Mouse (Mus musculus) hindbrain, postnatal 0 days (tissue): ENCODE data around the gene Gm10803. TPM values are rescaled to one million over a fixed set of nuclear protein-coding genes. Genes with fewer than 3 reads are reported as not detected.

Experiments used
- ATAC-seq: fragments of 200-750 bp; cut with Nextera tagmentation; 2 replicates; pipeline ENCODE4 v1.8.0; 2017; ENCODE audit warnings: mild to moderate bottlenecking, moderate TSS enrichment, moderate library complexity
- DNase-seq: peaks from one replicate; pipeline ENCODE4 v3.0.0-alpha.2; 2015; ENCODE audit warnings: low spot score
- H3K27ac ChIP-seq: fragments of 300-500 bp; sonication (generic); 2 replicates; pipeline ENCODE4 v1.5.1; 2014; ENCODE audit warnings: mild to moderate bottlenecking
- H3K27me3 ChIP-seq: fragments of 300-500 bp; sonication (generic); 2 replicates; pipeline ENCODE4 v1.6.1; 2014; ENCODE audit warnings: low read length, mixed read lengths; ENCODE audit not compliant: insufficient read depth
- H3K36me3 ChIP-seq: fragments of 300-500 bp; sonication (generic); 2 replicates; pipeline ENCODE4 v1.6.1; 2014; ENCODE audit warnings: low read length, mixed read lengths; ENCODE audit not compliant: insufficient read depth
- H3K4me1 ChIP-seq: fragments of 300-500 bp; sonication (generic); 2 replicates; pipeline ENCODE4 v1.6.1; 2014; ENCODE audit warnings: antibody characterized with exemption, low read length, mixed read lengths; ENCODE audit not compliant: insufficient read depth
- H3K4me2 ChIP-seq: fragments of 300-500 bp; sonication (generic); 2 replicates; pipeline ENCODE4 v1.6.1; 2014; ENCODE audit warnings: low read depth, mild to moderate bottlenecking, low read length, moderate library complexity, mixed read lengths
- H3K4me3 ChIP-seq: fragments of 300-500 bp; sonication (generic); 2 replicates; pipeline ENCODE4 v1.5.1; 2014; ENCODE audit warnings: low read length
- H3K9ac ChIP-seq: fragments of 300-500 bp; sonication (generic); replicated peaks from 2 replicates; pipeline ENCODE4 v1.6.1; 2014; ENCODE audit warnings: mild to moderate bottlenecking, low read length, moderate library complexity, mixed read lengths
- H3K9me3 ChIP-seq: fragments of 300-500 bp; sonication (generic); 2 replicates; pipeline ENCODE4 v1.6.1; 2016; ENCODE audit warnings: low read length, mixed read lengths
- CTCF ChIP-seq: IDR thresholded peaks from 2 replicates; pipeline ENCODE4 v1.5.1; 2016; ENCODE audit warnings: antibody characterized with exemption, control low read depth, low read depth
- WGBS: fragments of 180-500 bp; shearing (Covaris S2); extraction: QIAGEN DNeasy Blood & Tissue Kit; methylation state at CpG from one replicate; pipeline ENCODE4 v1.1.7; 2014; 5-methylcytosine and 5-hydroxymethylcytosine counted together
- polyA plus RNA-seq: library from polyadenylated mRNA; unstranded; fragments of >200 nt; fragmentation: Nextera tagmentation; extraction: Ambion mirVana; gene quantifications from 2 replicates; pipeline ENCODE4 v1.2.1, GENCODE M21; 2015
- total RNA-seq: library from RNA; depleted of rRNA; stranded (reverse); fragments of >200 nt; gene quantifications from 2 replicates; pipeline ENCODE4 v1.2.3, GENCODE M21; 2014

The Gm10803 gene
- total and polyA plus RNA-seq, 2 experiments from 2014 or later = not detected

DNA sequence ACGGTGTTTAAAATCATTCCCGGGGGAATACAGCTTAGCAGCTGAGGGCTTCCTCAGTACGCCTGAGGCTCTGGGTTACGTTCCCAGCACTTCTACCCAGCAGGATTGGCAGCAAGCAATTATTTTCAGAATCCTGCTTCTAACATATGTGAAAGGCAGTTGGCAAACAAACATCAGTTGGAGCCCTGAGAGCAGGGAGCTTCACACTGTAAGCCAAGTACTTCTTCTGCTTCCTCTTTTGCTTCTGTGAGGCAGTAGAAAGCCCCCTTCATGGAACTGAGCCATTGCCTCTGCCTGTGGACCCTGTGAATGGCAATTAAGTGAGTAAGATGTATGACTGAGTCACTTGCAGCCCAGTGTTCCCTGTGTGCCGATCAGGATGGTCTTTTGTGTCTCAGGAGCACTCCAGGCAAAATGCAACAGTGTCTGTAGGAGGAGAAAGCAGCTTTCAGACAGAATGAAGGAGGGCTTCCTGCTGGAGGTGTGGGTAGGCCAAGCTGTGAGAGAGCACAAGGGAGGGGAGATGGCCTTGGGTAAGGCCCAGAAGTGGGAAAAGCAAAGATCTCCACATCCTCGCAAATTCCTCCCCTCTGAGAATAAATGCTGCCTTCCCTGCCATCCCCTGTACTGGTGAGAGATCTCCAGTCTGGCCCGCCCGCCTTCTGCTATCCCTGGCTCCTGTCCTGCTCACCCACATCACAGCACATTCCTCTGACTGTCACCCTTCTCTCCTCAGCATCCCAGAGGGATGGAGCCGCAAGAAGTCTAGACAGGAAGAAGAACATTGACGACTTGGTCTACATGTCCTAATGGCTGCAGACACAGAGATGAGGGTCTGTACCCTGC is 7.5 kb upstream of the Gm10803 start:
- Histone ChIP-seq H3K4me1 (no peaks in the 10 kb centered on the region), H3K27ac (no peak overlapping the region), H3K9ac (no peak overlapping the region), H3K27me3 (no peaks in the 10 kb centered on the region), H3K9me3 (no peaks in the 10 kb centered on the region), H3K36me3 (no peaks in the 10 kb centered on the region), H3K4me2 (no peak overlapping the region), H3K4me3 (no peak overlapping the region)
- no peak for ATAC-seq
- 46% methylated on average over 10 of the region's 10 CpGs for WGBS
- DNase-seq = peak; percentile 12
- no peak for TF ChIP-seq CTCF

DNA sequence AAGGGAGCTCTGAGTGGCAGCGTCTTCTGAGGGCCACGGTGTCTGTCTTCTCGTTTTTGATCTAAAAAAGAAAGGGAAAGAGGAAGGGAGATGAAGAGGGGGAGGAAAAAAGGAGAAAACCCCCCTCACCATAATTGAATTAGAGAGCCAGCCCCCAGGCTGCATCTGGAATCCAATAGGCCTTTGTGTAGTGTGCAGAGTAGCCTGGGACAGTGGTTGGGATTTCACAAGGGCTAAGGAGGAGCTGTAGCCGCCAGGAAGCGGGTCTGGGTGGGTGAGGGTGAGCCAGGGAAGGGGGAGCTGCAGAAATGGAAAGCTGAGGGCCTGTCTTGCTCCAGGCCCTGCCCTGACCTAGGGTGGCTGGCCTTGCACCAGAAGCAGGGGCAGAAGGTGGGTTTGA is 6.5 kb upstream of the Gm10803 start:
- ATAC-seq (no peak), DNase-seq (no peak)
- no peaks in the 10 kb centered on the region for H3K27me3 ChIP-seq
- H3K27ac ChIP-seq = no peak overlapping the region
- H3K9ac ChIP-seq = no peak overlapping the region
- H3K4me2 ChIP-seq = no peak overlapping the region
- H3K9me3 ChIP-seq = no peaks in the 10 kb centered on the region
- H3K4me3 ChIP-seq = no peak overlapping the region
- H3K36me3 ChIP-seq = no peaks in the 10 kb centered on the region
- H3K4me1 ChIP-seq = no peaks in the 10 kb centered on the region
- WGBS = 68% methylated on average over 5 of the region's 5 CpGs
- TF ChIP-seq CTCF = no peak

GRCm38 (mm10) chr2:93565647-93566046 is 5.3 kb downstream of the Gm10803 start:
- H3K9ac ChIP-seq = no peak overlapping the region
- WGBS = 55% methylated on average over 6 of the region's 6 CpGs
- H3K36me3 ChIP-seq = no peaks in the 10 kb centered on the region
- H3K4me3 ChIP-seq = no peak overlapping the region
- H3K4me2 ChIP-seq = no peak overlapping the region
- no peak for ATAC-seq
- H3K9me3 ChIP-seq = no peaks in the 10 kb centered on the region
- no peak for TF ChIP-seq CTCF
- no peaks in the 10 kb centered on the region for H3K4me1 ChIP-seq
- no peak overlapping the region for H3K27ac ChIP-seq
- no peak for DNase-seq
- H3K27me3 ChIP-seq = no peaks in the 10 kb centered on the region

GRCm38 (mm10) chr2:93567675-93568074 is 7.3 kb downstream of the Gm10803 start:
- no peak overlapping the region for H3K27ac ChIP-seq
- H3K4me1 ChIP-seq = no peaks in the 10 kb centered on the region
- no peak for TF ChIP-seq CTCF
- no peak overlapping the region for H3K4me2 ChIP-seq
- WGBS = 27% methylated on average over 7 of the region's 7 CpGs
- H3K4me3 ChIP-seq = no peak overlapping the region
- H3K27me3 ChIP-seq = no peaks in the 10 kb centered on the region
- DNase-seq (no peak), ATAC-seq (peak; percentile 38; the same call in 1 of the 2 replicates)
- H3K9ac ChIP-seq = no peak overlapping the region
- H3K9me3 ChIP-seq = no peaks in the 10 kb centered on the region
- H3K36me3 ChIP-seq = no peaks in the 10 kb centered on the region

GRCm38 (mm10) chr2:93572565-93572964 is 12.2 kb downstream of the Gm10803 start:
- 56% methylated on average over 5 of the region's 5 CpGs for WGBS
- Histone ChIP-seq H3K27me3 (no peaks in the 10 kb centered on the region), H3K4me3 (no peak overlapping the region), H3K36me3 (no peaks in the 10 kb centered on the region), H3K9me3 (no peaks in the 10 kb centered on the region), H3K4me2 (no peak overlapping the region), H3K9ac (no peak overlapping the region), H3K4me1 (no peaks in the 10 kb centered on the region), H3K27ac (no peak overlapping the region)
- ATAC-seq = peak; percentile 32; the same call in 1 of the 2 replicates
- DNase-seq = no peak
- no peak for TF ChIP-seq CTCF

DNA sequence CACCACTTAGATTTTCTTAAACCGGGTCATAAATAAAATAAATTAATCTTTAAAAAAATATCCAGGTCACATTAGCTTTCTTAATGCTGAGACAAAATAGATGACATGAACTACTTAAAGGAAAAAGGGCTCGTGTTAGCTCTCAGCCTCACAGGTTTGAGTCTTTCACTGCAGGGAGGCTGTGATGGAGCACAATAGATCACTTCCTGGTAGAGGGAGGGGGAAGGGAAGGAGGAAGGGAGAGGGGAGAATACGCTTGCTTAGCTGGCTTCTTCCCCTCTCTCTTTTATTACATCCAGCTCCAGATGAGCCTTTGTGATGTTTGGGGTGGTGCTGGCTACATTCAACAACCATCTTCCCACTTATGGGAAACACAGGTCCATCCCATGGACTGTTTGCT is 20.9 kb downstream of the Gm10803 start:
- H3K36me3 ChIP-seq = no peaks in the 10 kb centered on the region
- no peak overlapping the region for H3K27ac ChIP-seq
- H3K4me1 ChIP-seq = no peaks in the 10 kb centered on the region
- no peak overlapping the region for H3K4me3 ChIP-seq
- DNase-seq (no peak), ATAC-seq (no peak)
- 37% methylated on average over 3 of the region's 3 CpGs for WGBS
- H3K4me2 ChIP-seq = no peak overlapping the region
- no peaks in the 10 kb centered on the region for H3K9me3 ChIP-seq
- H3K9ac ChIP-seq = no peak overlapping the region
- no peaks in the 10 kb centered on the region for H3K27me3 ChIP-seq
- TF ChIP-seq CTCF = no peak

DNA sequence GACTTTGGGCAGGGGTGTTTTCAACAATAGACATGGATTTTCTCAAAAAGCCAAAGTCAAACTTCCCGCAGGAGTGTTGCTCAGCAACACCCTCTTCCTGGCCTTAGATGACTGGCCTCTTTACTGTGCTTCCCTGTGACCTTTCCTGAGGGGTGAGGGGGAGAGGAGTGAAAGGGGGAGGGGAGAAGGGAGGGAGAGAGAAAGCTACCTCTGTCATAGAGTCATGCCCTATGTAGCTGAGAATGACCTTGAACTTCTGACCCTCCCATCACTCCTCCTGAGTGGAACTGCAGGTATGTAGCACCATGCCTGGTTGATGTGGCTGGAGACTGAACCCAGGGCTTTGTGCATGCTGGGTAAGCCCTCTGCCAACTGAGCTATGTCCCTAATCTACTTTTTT is 25.5 kb downstream of the Gm10803 start:
- H3K4me1 ChIP-seq = no peaks in the 10 kb centered on the region
- WGBS = 71% methylated on average over 1 of the region's 1 CpGs
- no peak overlapping the region for H3K27ac ChIP-seq
- H3K27me3 ChIP-seq = no peaks in the 10 kb centered on the region
- ATAC-seq = no peak
- no peak overlapping the region for H3K9ac ChIP-seq
- no peaks in the 10 kb centered on the region for H3K9me3 ChIP-seq
- DNase-seq = no peak
- H3K4me3 ChIP-seq = no peak overlapping the region
- H3K36me3 ChIP-seq = no peaks in the 10 kb centered on the region
- H3K4me2 ChIP-seq = no peak overlapping the region
- TF ChIP-seq CTCF = no peak
